Mouse (Mus musculus) B cell, adult 67 days (primary cell): Measurements from ENCODE around the gene Gast. TPM values are rescaled to one million over a fixed set of nuclear protein-coding genes. Genes with fewer than 3 reads are reported as not detected.

Experiments used
- total RNA-seq, 2 experiments: library from RNA; stranded (reverse); gene quantifications; 4 replicates each; pipeline ENCODE4 v1.2.4; 2023

Gast gene
- not detected for total RNA-seq

DNA sequence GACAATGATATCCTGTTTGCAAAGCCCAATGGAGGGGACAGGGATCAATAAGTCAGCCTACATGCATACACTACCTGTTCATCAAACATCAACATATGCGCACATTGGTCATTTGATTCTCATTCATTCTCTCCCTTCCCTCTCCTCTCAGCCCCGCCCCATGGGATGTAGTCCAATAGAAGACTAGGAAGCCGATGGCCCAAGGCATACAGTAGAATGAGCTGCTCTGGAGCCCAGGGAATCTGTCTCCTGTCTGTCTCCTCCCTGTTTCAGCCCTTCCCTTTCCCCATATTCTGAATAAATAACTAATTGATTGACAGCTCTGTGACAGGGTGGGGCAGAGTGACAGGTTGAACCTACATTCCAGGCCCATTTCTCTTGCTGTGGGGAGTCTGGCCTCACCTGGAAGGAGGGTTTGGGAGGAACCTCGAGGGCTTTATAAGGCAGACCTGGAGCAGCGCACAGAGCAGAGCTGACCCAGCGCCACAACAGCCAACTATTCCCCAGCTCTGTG is at the start of gene Gast:
Gast (plus strand) TSS at position 464 of the 514 bp plus-strand sequence.

GRCm38 (mm10) chr11:100319492-100320171 is 14.6 kb upstream of the Gast start, which contains the start of gene Eif1:
Gene Eif1, plus strand, starts transcription at chr11:100319885.

DNA sequence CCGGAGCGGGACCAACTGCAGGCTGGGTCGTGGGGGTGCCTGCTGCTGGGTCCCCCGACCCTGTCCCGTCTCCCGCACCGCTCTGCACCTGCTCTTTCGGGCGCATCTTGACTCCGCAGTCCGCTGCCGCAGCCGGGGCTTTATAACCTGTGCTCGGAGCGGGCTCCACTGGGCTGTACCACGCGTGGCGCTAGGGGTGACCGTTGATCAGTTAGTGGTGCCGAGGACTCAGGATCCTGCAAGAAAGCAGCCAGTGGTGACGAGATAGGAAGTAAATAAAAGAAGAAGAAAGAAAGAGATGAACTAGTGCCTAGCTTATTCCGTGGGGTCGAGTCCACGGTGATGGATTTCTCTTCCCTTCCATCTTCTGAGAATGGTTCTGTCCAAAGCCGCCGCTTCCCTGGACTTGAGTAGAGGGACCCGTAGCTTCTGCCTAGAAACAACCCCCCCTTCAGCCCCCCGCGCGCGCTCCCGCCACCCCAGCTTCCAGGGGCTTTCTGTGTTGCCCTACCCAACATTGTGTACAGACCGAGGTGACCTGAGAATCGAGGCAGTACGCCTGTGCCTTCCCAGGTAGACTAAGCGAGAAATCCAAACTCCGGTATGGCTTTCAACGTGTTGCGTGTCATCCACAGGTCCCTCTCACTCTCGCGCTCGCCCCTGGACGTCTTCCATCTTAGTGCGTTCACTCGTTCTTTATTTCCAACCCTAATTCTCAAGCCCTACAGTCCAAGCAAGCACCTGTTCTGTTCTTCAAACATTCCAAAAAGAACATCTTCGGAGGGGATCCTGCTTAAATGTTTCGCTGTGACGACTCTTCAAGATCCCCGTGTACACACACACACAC is 22.0 kb downstream of the Gast start, which contains the start of gene Hap1:
Hap1 (minus strand) TSS at position 157 of the 847 bp plus-strand sequence.

Other genes with a start within 250 kb of the Gast start
- not detected for gene Krt32, start 246.2 kb upstream of the Gast start, total RNA-seq
- gene Krt35, start 238.2 kb upstream of the Gast start, total RNA-seq, result not detected
- not detected for gene Krt36, start 228.8 kb upstream of the Gast start, total RNA-seq
- gene Krt13, start 212.8 kb upstream of the Gast start, total RNA-seq, result not detected
- gene Krt15, start 198.5 kb upstream of the Gast start, total RNA-seq, result not detected
- not detected for gene Krt19, start 185.7 kb upstream of the Gast start, total RNA-seq
- gene Krt9, start 141.2 kb upstream of the Gast start, total RNA-seq, result not detected
- gene Krt14, start 126.9 kb upstream of the Gast start, total RNA-seq, result not detected
- not detected for gene Krt16, start 85.5 kb upstream of the Gast start, total RNA-seq
- not detected for gene Krt17, start 73.4 kb upstream of the Gast start, total RNA-seq
- not detected for gene Krt42, start 64.5 kb upstream of the Gast start, total RNA-seq
- gene Eif1, start 14.5 kb upstream of the Gast start, total RNA-seq, result 1,000 to 10,000 TPM; 2,050 to 2,242 TPM
- gene Hap1, start 21.7 kb downstream of the Gast start, total RNA-seq, result 1 to 10 TPM; 1.6 to 2.4 TPM
- 10 to 100 TPM; 13.3 to 14.9 TPM for gene Jup, start 63.4 kb downstream of the Gast start, total RNA-seq
- gene P3h4, start 80.4 kb downstream of the Gast start, total RNA-seq, result not detected
- not detected for gene Fkbp10, start 81.3 kb downstream of the Gast start, total RNA-seq
- gene Nt5c3b, start 107.4 kb downstream of the Gast start, total RNA-seq, result 10 to 100 TPM; 61.1 to 67.3 TPM
- gene Klhl10, start 107.5 kb downstream of the Gast start, total RNA-seq, result 1 to 10 TPM; 2.2 to 2.8 TPM
- gene Klhl11, start 138.3 kb downstream of the Gast start, total RNA-seq, result 10 to 100 TPM; 26.9 to 29.7 TPM
- gene Acly, start 193.6 kb downstream of the Gast start, total RNA-seq, result 100 to 1,000 TPM; 147 to 175 TPM
- gene Ttc25, start 211.2 kb downstream of the Gast start, total RNA-seq, result 1 to 10 TPM in 1 of 2 experiments, under 1 TPM in 1; 0.49 to 1.1 TPM
- gene Cnp, start 240.5 kb downstream of the Gast start, total RNA-seq, result 100 to 1,000 TPM; 194 to 195 TPM